Mouse (Mus musculus) kidney, embryonic 14.5 days (tissue): Measurements from ENCODE around the gene Clk3. TPM values are rescaled to one million over a fixed set of nuclear protein-coding genes. Genes with fewer than 3 reads are reported as not detected.

ENCODE experiments used
- ATAC-seq: fragments of 200-750 bp; cut with Nextera tagmentation; 2 replicates; pipeline ENCODE4 v1.8.0; 2017; ENCODE audit warnings: moderate number of reproducible peaks, mild to moderate bottlenecking, moderate TSS enrichment, moderate library complexity; ENCODE audit not compliant: low FRiP score, low TSS enrichment
- H3K27ac ChIP-seq: fragments of 300-500 bp; sonication (generic); 2 replicates; pipeline ENCODE4 v1.5.1; 2014; ENCODE audit warnings: low read depth, mild to moderate bottlenecking, low read length, moderate library complexity, mixed read lengths
- H3K27me3 ChIP-seq: fragments of 300-500 bp; sonication (generic); 2 replicates; pipeline ENCODE4 v1.6.1; 2014; ENCODE audit warnings: mild to moderate bottlenecking, low read length; ENCODE audit not compliant: control insufficient read depth, insufficient read depth
- H3K36me3 ChIP-seq: fragments of 300-500 bp; sonication (generic); 2 replicates; pipeline ENCODE4 v1.6.1; 2014; ENCODE audit warnings: low read length, mixed read lengths; ENCODE audit not compliant: control insufficient read depth, insufficient read depth
- H3K4me1 ChIP-seq: fragments of 300-500 bp; sonication (generic); 2 replicates; pipeline ENCODE4 v1.6.1; 2014; ENCODE audit warnings: low read length, mixed read lengths; ENCODE audit not compliant: control insufficient read depth, insufficient read depth
- H3K4me2 ChIP-seq: fragments of 300-500 bp; sonication (generic); replicated peaks from 2 replicates; pipeline ENCODE4 v1.6.1; 2014; ENCODE audit warnings: low read depth, mild to moderate bottlenecking, low read length
- H3K4me3 ChIP-seq: fragments of 300-500 bp; sonication (generic); 2 replicates; pipeline ENCODE4 v1.5.1; 2014; ENCODE audit warnings: mild to moderate bottlenecking, low read length
- H3K9ac ChIP-seq: fragments of 300-500 bp; sonication (generic); 2 replicates; pipeline ENCODE4 v1.6.1; 2014; ENCODE audit warnings: low read depth, mild to moderate bottlenecking, low read length, moderate library complexity
- H3K9me3 ChIP-seq: fragments of 300-500 bp; sonication (generic); 2 replicates; pipeline ENCODE4 v1.6.1; 2016; ENCODE audit warnings: low read length; ENCODE audit not compliant: control insufficient read depth
- WGBS: fragments of 180-500 bp; shearing (Covaris S2); extraction: QIAGEN DNeasy Blood & Tissue Kit; methylation state at CpG from one replicate; pipeline ENCODE4 v1.1.7; 2014; 5-methylcytosine and 5-hydroxymethylcytosine counted together
- polyA plus RNA-seq: library from polyadenylated mRNA; unstranded; fragments of >200 nt; fragmentation: Nextera tagmentation; extraction: Ambion mirVana; gene quantifications from 2 replicates; pipeline ENCODE4 v1.2.1, GENCODE M21; 2014

Clk3 gene
- polyA plus RNA-seq, 1 experiment from 2014 or later, result 69.3 TPM

DNA sequence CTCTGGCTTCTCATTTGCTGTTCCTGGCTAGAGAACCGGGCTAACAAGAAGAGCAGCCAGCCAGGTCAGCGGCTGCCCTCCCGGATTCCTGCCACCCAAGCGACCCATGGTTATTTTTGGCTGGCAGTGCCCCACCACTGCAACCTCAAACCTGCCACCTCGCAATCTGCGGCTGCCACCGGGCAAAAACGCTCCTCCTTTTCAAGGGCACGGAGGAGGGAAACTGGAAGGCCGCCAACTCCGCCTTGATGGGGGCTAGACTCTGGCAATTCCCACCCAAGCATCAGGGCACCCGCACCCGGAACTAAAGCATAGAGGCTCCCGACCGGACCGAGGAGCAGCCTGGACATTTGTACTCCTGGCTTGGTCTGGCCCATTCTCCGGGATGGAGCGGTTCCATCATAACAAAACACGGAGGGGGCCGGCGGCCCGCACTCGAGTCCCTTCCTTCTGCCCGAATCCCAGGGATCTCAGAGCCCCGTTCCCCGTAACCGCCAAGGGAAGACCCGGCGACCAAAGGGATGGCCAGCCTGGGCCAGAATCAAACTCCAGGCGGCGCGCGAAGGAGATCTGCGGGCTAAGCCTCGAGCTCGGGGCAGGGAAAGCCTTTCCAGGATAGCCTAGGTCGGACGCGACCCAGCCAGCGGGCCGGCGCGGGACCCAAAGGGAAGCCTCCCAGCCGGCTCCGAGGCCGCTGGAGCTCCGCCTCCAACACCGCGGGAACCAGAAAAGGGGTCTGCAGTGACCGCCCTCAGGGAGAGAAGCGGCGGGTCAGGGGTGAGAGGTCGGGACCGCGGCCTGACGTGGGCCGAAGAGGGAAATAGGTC lies 1.3 kb downstream of the Clk3 start:
- H3K4me1 ChIP-seq, result peaks cover 30% of the 10 kb centered on the region
- peak overlapping the region; percentile 99 for H3K27ac ChIP-seq
- no peaks in the 10 kb centered on the region for H3K9me3 ChIP-seq
- peak overlapping the region; percentile 91 for H3K4me3 ChIP-seq
- peak overlapping the region; percentile 96 for H3K4me2 ChIP-seq
- peak; percentile 76; the same call in 1 of the 2 replicates for ATAC-seq
- WGBS, result under 1% methylated on average over 57 of the region's 57 CpGs
- no peaks in the 10 kb centered on the region for H3K27me3 ChIP-seq
- peak overlapping the region; percentile 95 for H3K9ac ChIP-seq
- H3K36me3 ChIP-seq, result peaks cover 24% of the 10 kb centered on the region

DNA sequence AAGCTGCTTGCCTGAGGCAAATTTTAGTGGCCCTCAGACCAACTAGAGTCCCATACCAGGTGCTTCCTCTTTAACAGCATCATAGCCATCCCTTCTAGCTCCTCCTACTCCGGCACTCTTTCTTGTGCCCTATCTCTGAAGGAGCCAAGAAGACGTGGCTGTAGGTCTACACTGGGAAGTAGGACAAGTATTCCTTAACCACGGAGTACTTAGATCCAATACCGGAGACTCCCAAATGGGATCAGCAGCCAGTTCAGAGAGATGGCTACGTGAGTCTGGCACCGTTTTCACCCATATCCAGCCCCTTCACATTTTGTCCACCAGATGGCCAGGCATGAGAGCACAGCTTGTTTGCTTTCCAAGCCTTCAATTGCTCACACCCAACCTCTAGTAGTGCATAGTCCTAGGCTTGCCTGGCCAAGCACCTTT lies 3.1 kb downstream of the Clk3 start:
- 48% methylated on average over 6 of the region's 6 CpGs for WGBS
- Histone ChIP-seq H3K4me2 (no peak overlapping the region; the same call in 1 of the 2 replicates), H3K36me3 (peaks cover 42% of the 10 kb centered on the region), H3K4me3 (no peak overlapping the region), H3K4me1 (peaks cover 30% of the 10 kb centered on the region), H3K9ac (no peak overlapping the region), H3K27me3 (no peaks in the 10 kb centered on the region), H3K27ac (no peak overlapping the region), H3K9me3 (no peaks in the 10 kb centered on the region)
- no peak for ATAC-seq

DNA sequence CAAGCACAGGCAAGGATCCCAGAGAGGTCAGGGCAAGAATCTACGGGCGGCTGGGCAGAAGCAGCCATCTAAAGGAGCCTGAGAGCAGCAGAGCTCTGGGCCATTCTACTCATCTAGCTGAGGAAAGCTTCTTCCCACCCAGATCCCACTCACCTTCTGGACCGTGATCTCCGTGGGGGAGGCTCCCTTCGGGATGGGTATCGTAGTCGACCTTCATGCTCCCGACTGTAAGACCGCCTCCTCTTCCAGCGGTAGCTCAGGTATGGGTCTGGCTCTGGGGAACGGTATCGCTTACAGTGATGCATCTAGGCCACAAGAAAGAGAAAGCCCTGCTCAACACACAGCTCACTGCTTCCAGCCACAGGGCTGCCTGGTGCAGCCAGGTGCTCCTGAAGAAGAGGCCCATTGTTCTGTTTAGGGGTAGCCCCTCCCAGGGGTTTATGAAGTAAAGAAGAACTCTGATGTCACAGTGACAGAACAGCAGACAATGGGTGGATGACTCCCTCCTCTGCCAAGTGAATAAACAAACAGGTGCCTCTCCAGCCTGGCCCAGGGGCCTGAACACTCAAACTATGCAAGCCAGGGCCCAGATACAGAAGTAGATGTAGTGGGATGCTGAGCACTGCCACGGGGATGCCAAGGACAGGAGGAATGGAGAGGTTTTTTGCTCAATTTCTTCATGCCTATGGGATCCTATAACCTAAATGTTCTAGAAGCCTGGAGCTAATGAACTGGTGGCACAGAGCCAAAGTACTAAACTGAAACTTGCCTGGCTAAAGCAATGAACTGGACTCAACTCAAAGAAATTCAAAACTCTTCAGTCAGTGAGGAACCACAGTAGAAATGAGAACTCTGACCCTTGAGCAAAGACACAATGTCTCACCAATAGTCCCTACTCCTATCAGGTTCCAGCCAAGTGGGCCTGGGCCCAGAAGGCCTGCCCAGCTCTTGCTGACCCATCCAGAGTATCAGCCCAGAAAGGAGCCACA lies 3.8 kb downstream of the Clk3 start:
- Histone ChIP-seq H3K9ac (no peak overlapping the region), H3K27ac (no peak overlapping the region), H3K4me2 (no peak overlapping the region; the same call in 1 of the 2 replicates), H3K4me3 (peak overlapping the region; percentile 7; the same call in 1 of the 2 replicates), H3K27me3 (no peaks in the 10 kb centered on the region), H3K4me1 (peaks cover 30% of the 10 kb centered on the region), H3K36me3 (peaks cover 49% of the 10 kb centered on the region), H3K9me3 (no peaks in the 10 kb centered on the region)
- WGBS, result 84% methylated on average over 13 of the region's 13 CpGs
- no peak for ATAC-seq

DNA sequence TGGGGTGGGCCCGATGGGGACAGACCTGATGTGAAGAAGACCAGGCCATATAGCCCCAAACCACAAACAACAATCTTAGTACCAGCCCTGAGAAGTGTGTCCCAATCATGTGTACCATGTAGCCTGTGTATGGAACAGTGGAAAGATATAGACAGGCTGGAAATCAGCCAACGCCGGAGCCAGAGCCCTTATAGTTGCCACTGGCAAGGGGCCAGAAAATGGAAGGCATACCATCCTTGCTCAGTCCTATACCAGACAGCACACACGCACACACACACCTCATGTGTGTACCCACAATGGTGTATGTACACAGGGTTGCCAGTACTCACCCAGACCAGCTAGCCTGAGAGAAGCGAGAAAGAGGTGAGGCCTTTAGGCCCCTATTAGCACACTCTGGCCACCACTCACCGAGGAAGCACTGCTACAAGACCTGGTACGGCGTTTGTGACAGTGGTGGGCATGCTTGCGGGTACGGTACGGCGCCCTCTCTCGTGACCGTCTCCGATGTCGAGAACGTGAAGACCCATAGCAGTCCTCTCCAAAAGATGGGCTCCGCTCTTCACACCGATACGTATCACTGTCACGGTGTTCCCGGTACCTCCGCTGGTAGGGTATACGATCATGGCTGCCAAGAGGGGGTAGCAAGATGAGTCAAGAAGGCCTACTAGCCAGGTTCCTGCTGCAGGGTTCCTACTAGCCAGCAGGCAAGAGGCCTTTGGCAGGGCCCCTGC lies 5.1 kb downstream of the Clk3 start:
- peaks cover 25% of the 10 kb centered on the region for H3K4me1 ChIP-seq
- 95% methylated on average over 24 of the region's 24 CpGs for WGBS
- ATAC-seq, result no peak
- no peak overlapping the region for H3K27ac ChIP-seq
- no peak overlapping the region for H3K4me2 ChIP-seq
- H3K9ac ChIP-seq, result no peak overlapping the region
- no peak overlapping the region for H3K4me3 ChIP-seq
- no peaks in the 10 kb centered on the region for H3K9me3 ChIP-seq
- no peaks in the 10 kb centered on the region for H3K27me3 ChIP-seq
- peaks cover 59% of the 10 kb centered on the region for H3K36me3 ChIP-seq

DNA sequence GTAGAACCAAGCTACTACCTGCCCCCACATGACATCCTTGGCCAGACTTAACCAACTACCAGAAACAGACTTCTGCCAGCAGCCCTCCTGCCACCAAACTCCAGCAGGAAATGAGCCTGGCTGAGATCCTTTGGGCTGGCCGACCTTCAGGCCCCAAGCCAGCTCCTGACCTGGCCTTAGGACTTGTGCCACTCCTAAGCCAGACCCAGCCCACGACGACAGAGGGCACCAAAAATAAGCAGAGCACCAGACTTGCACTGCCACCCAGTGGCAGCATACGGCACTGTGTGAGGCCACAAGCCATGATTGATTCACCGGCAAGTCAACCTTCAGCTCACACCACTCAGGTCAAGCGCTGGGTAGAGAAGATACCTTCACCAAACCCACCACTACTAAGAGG lies 6.4 kb downstream of the Clk3 start:
- Histone ChIP-seq H3K4me1 (peaks cover 25% of the 10 kb centered on the region), H3K9me3 (no peaks in the 10 kb centered on the region), H3K4me2 (no peak overlapping the region), H3K27ac (no peak overlapping the region), H3K9ac (no peak overlapping the region), H3K4me3 (no peak overlapping the region), H3K27me3 (no peaks in the 10 kb centered on the region), H3K36me3 (peaks cover 72% of the 10 kb centered on the region)
- WGBS, result 28% methylated on average over 6 of the region's 6 CpGs
- ATAC-seq, result peak; percentile 33; the same call in 1 of the 2 replicates

DNA sequence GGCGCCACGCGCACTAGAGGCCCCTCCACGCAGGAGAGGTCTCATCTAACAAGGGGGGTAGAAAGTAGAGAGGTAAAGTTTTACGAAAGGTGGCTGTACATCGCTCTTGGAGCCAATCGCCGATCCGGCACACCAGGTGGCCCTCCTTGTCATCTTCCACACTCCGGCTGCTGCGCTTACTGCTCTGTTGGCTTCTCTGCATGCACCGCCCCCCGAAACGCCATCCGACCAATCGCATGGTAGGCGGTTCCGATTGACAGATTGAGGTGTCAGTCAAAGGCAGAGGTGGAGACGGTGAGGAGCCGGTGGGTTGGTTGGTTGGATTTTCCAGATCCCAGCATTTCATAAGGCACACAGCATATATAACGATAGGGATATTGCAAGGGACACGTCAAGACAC lies 7.1 kb downstream of the Clk3 start:
- Histone ChIP-seq H3K36me3 (peaks cover 79% of the 10 kb centered on the region), H3K27me3 (no peaks in the 10 kb centered on the region), H3K9ac (no peak overlapping the region), H3K27ac (no peak overlapping the region), H3K4me2 (no peak overlapping the region), H3K4me1 (peaks cover 19% of the 10 kb centered on the region), H3K9me3 (no peaks in the 10 kb centered on the region), H3K4me3 (no peak overlapping the region)
- ATAC-seq, result no peak
- WGBS, result 93% methylated on average over 22 of the region's 22 CpGs

DNA sequence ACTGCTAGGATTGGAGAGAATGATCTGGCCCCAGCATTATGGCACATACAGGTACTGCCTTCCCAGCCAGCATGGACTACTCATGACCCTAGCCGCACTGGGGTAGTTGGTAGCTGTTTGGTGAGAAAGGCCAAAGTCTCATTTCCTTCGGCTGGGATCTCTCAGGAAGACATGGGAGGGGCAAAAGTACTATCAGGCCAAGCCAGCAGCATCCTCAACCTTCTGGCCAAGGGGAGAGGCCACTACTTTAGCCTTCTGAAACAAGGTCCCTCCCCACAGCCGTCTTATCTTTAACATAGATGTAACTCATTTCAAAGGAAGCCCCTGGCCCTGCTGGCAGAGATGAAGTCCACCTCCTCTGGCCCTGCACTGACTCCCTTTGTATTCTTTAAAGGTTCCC lies 8.1 kb downstream of the Clk3 start:
- Histone ChIP-seq H3K9me3 (no peaks in the 10 kb centered on the region), H3K4me1 (peaks cover 10% of the 10 kb centered on the region), H3K9ac (no peak overlapping the region), H3K4me2 (no peak overlapping the region), H3K27ac (no peak overlapping the region), H3K36me3 (peaks cover 89% of the 10 kb centered on the region), H3K27me3 (no peaks in the 10 kb centered on the region), H3K4me3 (no peak overlapping the region)
- ATAC-seq, result no peak
- 76% methylated on average over 3 of the region's 3 CpGs for WGBS

DNA sequence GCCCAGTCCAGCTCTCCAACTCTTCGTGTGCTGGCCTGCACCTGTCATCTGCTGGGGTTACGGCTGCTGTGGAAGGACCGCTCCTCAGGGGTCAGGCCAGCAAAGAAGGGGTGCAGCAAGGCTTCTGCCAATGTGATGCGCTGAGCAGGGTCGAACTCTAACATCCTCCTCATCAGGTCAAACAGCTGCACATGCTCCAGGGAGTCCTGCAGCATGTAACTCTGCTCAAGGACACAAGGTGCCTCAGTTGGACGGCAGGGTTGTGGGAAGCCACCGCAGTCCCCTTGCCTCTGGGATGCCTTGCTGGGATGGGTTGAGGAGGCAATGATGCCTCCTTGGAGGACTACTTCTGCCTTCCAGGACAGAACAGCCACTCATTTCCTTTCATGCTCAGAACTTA lies 14.8 kb downstream of the Clk3 start:
- H3K4me3 ChIP-seq, result no peak overlapping the region
- H3K36me3 ChIP-seq, result peaks cover 99% of the 10 kb centered on the region
- H3K9ac ChIP-seq, result no peak overlapping the region
- H3K27me3 ChIP-seq, result no peaks in the 10 kb centered on the region
- no peak for ATAC-seq
- no peak overlapping the region for H3K4me2 ChIP-seq
- 92% methylated on average over 7 of the region's 7 CpGs for WGBS
- H3K9me3 ChIP-seq, result no peaks in the 10 kb centered on the region
- no peak overlapping the region for H3K27ac ChIP-seq
- no peaks in the 10 kb centered on the region for H3K4me1 ChIP-seq
